Mouse (Mus musculus): Measurements from ENCODE around the gene Ccdc73. TPM values are rescaled to one million over a fixed set of nuclear protein-coding genes. Genes with fewer than 3 reads are reported as not detected.
"Not testable (repeated sequence)": the region's sequence is repeated elsewhere in the genome, so short reads cannot be mapped to it uniquely, and the experiment has no call there.

Ccdc73 gene
- 1 to 10 TPM; 1.4 to 2.5 TPM for total RNA-seq (2021)

- no peak for DNase-seq (ENCODE audit: extremely low spot score in 1 of 2, low spot score in 2 of 2)
- intact Hi-C loops (cut with DNase I): no loop called here
Measured at GRCm38 (mm10) chr2:104867282-104867855, at the start of gene Ccdc73. Gene Ccdc73, plus strand, starts transcription at chr2:104867805.

GRCm38 (mm10) chr2:104818763-104819162, 48.8 kb upstream of the Ccdc73 start:
- DNase-seq (ENCODE audit: extremely low spot score in 1 of 2, low spot score in 2 of 2); intact Hi-C loops (cut with DNase I): not testable (repeated sequence)

- no peak for DNase-seq (ENCODE audit: extremely low spot score in 1 of 2, low spot score in 2 of 2)
- intact Hi-C loops (cut with DNase I): no loop called here
Measured at GRCm38 (mm10) chr2:104826191-104826590, 41.4 kb upstream of the Ccdc73 start.

- intact Hi-C loops (cut with DNase I): no loop called here
- DNase-seq (ENCODE audit: extremely low spot score in 1 of 2, low spot score in 2 of 2): no peak
Measured at GRCm38 (mm10) chr2:104832486-104832885, 35.1 kb upstream of the Ccdc73 start.

- intact Hi-C loops (cut with DNase I): no loop called here
- DNase-seq (ENCODE audit: extremely low spot score in 1 of 2, low spot score in 2 of 2): no peak
Measured at GRCm38 (mm10) chr2:104840974-104841373, 26.6 kb upstream of the Ccdc73 start.

- no peak for DNase-seq (ENCODE audit: extremely low spot score in 1 of 2, low spot score in 2 of 2)
- intact Hi-C loops (cut with DNase I): no loop called here
Measured at GRCm38 (mm10) chr2:104841736-104842135, 25.9 kb upstream of the Ccdc73 start.

GRCm38 (mm10) chr2:104842559-104842958, 25.0 kb upstream of the Ccdc73 start:
- intact Hi-C loops (cut with DNase I): no loop called here
- no peak for DNase-seq (ENCODE audit: extremely low spot score in 1 of 2, low spot score in 2 of 2)

GRCm38 (mm10) chr2:104846638-104847414, 20.8 kb upstream of the Ccdc73 start:
- intact Hi-C loops (cut with DNase I): no loop called here
- peak in 1 of 2 experiments; percentile 21 for DNase-seq (ENCODE audit: extremely low spot score in 1 of 2, low spot score in 2 of 2)

GRCm38 (mm10) chr2:104847645-104848044, 20.0 kb upstream of the Ccdc73 start:
- intact Hi-C loops (cut with DNase I): no loop called here
- no peak for DNase-seq (ENCODE audit: extremely low spot score in 1 of 2, low spot score in 2 of 2)

GRCm38 (mm10) chr2:104848235-104849161, 19.1 kb upstream of the Ccdc73 start:
- intact Hi-C loops (cut with DNase I): no loop called here

GRCm38 (mm10) chr2:104849276-104849990, 18.2 kb upstream of the Ccdc73 start, which contains the start of gene Prrg4:
Gene Prrg4, minus strand, starts transcription at chr2:104849876.
- peak; percentile 2 to 70 for DNase-seq (ENCODE audit: extremely low spot score in 1 of 2, low spot score in 2 of 2)
- intact Hi-C loops (cut with DNase I): no loop called here

More at GRCm38 (mm10) chr2:104848235-104849161, 19.1 kb upstream of the Ccdc73 start:
- no peak for DNase-seq (ENCODE audit: extremely low spot score in 1 of 2, low spot score in 2 of 2)

- intact Hi-C loops (cut with DNase I): no loop called here
- no peak for DNase-seq (ENCODE audit: extremely low spot score in 1 of 2, low spot score in 2 of 2)
Measured at GRCm38 (mm10) chr2:104849991-104850359, 17.6 kb upstream of the Ccdc73 start.

GRCm38 (mm10) chr2:104851686-104852085, 15.9 kb upstream of the Ccdc73 start:
- no peak for DNase-seq (ENCODE audit: extremely low spot score in 1 of 2, low spot score in 2 of 2)
- intact Hi-C loops (cut with DNase I): no loop called here

- no peak for DNase-seq (ENCODE audit: extremely low spot score in 1 of 2, low spot score in 2 of 2)
- intact Hi-C loops (cut with DNase I): no loop called here
Measured at GRCm38 (mm10) chr2:104852546-104852945, 15.1 kb upstream of the Ccdc73 start.

- DNase-seq (ENCODE audit: extremely low spot score in 1 of 2, low spot score in 2 of 2): no peak
- intact Hi-C loops (cut with DNase I): no loop called here
Measured at GRCm38 (mm10) chr2:104854836-104855235, 12.8 kb upstream of the Ccdc73 start.

- no peak for DNase-seq (ENCODE audit: extremely low spot score in 1 of 2, low spot score in 2 of 2)
- intact Hi-C loops (cut with DNase I): no loop called here
Measured at GRCm38 (mm10) chr2:104855732-104856131, 11.9 kb upstream of the Ccdc73 start.

- intact Hi-C loops (cut with DNase I): no loop called here
- no peak for DNase-seq (ENCODE audit: extremely low spot score in 1 of 2, low spot score in 2 of 2)
Measured at GRCm38 (mm10) chr2:104856218-104856617, 11.4 kb upstream of the Ccdc73 start.

GRCm38 (mm10) chr2:104858083-104858482, 9.5 kb upstream of the Ccdc73 start:
- intact Hi-C loops (cut with DNase I); DNase-seq (ENCODE audit: extremely low spot score in 1 of 2, low spot score in 2 of 2): not testable (repeated sequence)

GRCm38 (mm10) chr2:104859060-104859459, 8.5 kb upstream of the Ccdc73 start:
- DNase-seq (ENCODE audit: extremely low spot score in 1 of 2, low spot score in 2 of 2): no peak
- intact Hi-C loops (cut with DNase I): no loop called here

Data from left cerebral cortex, postnatal 10 days (tissue).